Mouse (Mus musculus): ENCODE results near the gene Gm10663. TPM values are rescaled to one million over a fixed set of nuclear protein-coding genes. Genes with fewer than 3 reads are reported as not detected.

Gm10663 gene
- polyA plus RNA-seq, 1 experiment = not detected

- Histone ChIP-seq H3K4me1 (ENCODE audit: control insufficient read depth, insufficient read depth, low read length) (no peaks in the 10 kb centered on the region), H3K27ac (ENCODE audit: insufficient read depth, low read depth, low read length) (no peak overlapping the region), H3K4me3 (ENCODE audit: insufficient read depth, low read length) (no peak overlapping the region)
- TF ChIP-seq POLR2A (IDR thresholded peaks at IDR 0.05; ENCODE audit: borderline replicate concordance, low read depth, low read length) (no peak), CTCF (IDR thresholded peaks at IDR 0.05; ENCODE audit: low read depth, low read length) (no peak)
Observed at GRCm38 (mm10) chr8:65070996-65071395, 3.8 kb upstream of the Gm10663 start.

GRCm38 (mm10) chr8:65080731-65081130, 5.9 kb downstream of the Gm10663 start:
- TF ChIP-seq CTCF (IDR thresholded peaks at IDR 0.05; ENCODE audit: low read depth, low read length) = no peak
- no peak for TF ChIP-seq POLR2A (IDR thresholded peaks at IDR 0.05; ENCODE audit: borderline replicate concordance, low read depth, low read length)
- Histone ChIP-seq H3K27ac (ENCODE audit: insufficient read depth, low read depth, low read length) (no peak overlapping the region), H3K4me1 (ENCODE audit: control insufficient read depth, insufficient read depth, low read length) (no peaks in the 10 kb centered on the region), H3K4me3 (ENCODE audit: insufficient read depth, low read length) (no peak overlapping the region)

- Histone ChIP-seq H3K4me3 (ENCODE audit: insufficient read depth, low read length) (no peak overlapping the region), H3K27ac (ENCODE audit: insufficient read depth, low read depth, low read length) (no peak overlapping the region), H3K4me1 (ENCODE audit: control insufficient read depth, insufficient read depth, low read length) (no peaks in the 10 kb centered on the region)
- TF ChIP-seq POLR2A (IDR thresholded peaks at IDR 0.05; ENCODE audit: borderline replicate concordance, low read depth, low read length) (no peak), CTCF (IDR thresholded peaks at IDR 0.05; ENCODE audit: low read depth, low read length) (no peak)
Observed at GRCm38 (mm10) chr8:65085680-65086079, 10.8 kb downstream of the Gm10663 start.

GRCm38 (mm10) chr8:65087711-65088110, 12.9 kb downstream of the Gm10663 start:
- Histone ChIP-seq H3K27ac (ENCODE audit: insufficient read depth, low read depth, low read length) (no peak overlapping the region), H3K4me1 (ENCODE audit: control insufficient read depth, insufficient read depth, low read length) (no peaks in the 10 kb centered on the region), H3K4me3 (ENCODE audit: insufficient read depth, low read length) (no peak overlapping the region)
- TF ChIP-seq CTCF (IDR thresholded peaks at IDR 0.05; ENCODE audit: low read depth, low read length) = no peak

GRCm38 (mm10) chr8:65088120-65088519, 13.3 kb downstream of the Gm10663 start:
- Histone ChIP-seq H3K4me1 (ENCODE audit: control insufficient read depth, insufficient read depth, low read length) (no peaks in the 10 kb centered on the region), H3K27ac (ENCODE audit: insufficient read depth, low read depth, low read length) (no peak overlapping the region), H3K4me3 (ENCODE audit: insufficient read depth, low read length) (no peak overlapping the region)
- no peak for TF ChIP-seq POLR2A (IDR thresholded peaks at IDR 0.05; ENCODE audit: borderline replicate concordance, low read depth, low read length)
- TF ChIP-seq CTCF (IDR thresholded peaks at IDR 0.05; ENCODE audit: low read depth, low read length) = no peak

- Histone ChIP-seq H3K4me1 (ENCODE audit: control insufficient read depth, insufficient read depth, low read length) (no peaks in the 10 kb centered on the region), H3K4me3 (ENCODE audit: insufficient read depth, low read length) (no peak overlapping the region), H3K27ac (ENCODE audit: insufficient read depth, low read depth, low read length) (no peak overlapping the region)
- TF ChIP-seq CTCF (IDR thresholded peaks at IDR 0.05; ENCODE audit: low read depth, low read length) = no peak
- TF ChIP-seq POLR2A (IDR thresholded peaks at IDR 0.05; ENCODE audit: borderline replicate concordance, low read depth, low read length) = no peak
Observed at GRCm38 (mm10) chr8:65089781-65090180, 14.9 kb downstream of the Gm10663 start.

GRCm38 (mm10) chr8:65097760-65098415, 23.1 kb downstream of the Gm10663 start:
- no peak for TF ChIP-seq CTCF (IDR thresholded peaks at IDR 0.05; ENCODE audit: low read depth, low read length)
- no peak overlapping the region for H3K27ac ChIP-seq (ENCODE audit: insufficient read depth, low read depth, low read length)
- H3K4me3 ChIP-seq (ENCODE audit: insufficient read depth, low read length) = no peak overlapping the region
- no peaks in the 10 kb centered on the region for H3K4me1 ChIP-seq (ENCODE audit: control insufficient read depth, insufficient read depth, low read length)

GRCm38 (mm10) chr8:65099735-65100134, 24.9 kb downstream of the Gm10663 start:
- H3K4me1 ChIP-seq (ENCODE audit: control insufficient read depth, insufficient read depth, low read length) = no peaks in the 10 kb centered on the region
- H3K27ac ChIP-seq (ENCODE audit: insufficient read depth, low read depth, low read length) = no peak overlapping the region
- H3K4me3 ChIP-seq (ENCODE audit: insufficient read depth, low read length) = no peak overlapping the region
- no peak for TF ChIP-seq CTCF (IDR thresholded peaks at IDR 0.05; ENCODE audit: low read depth, low read length)
- TF ChIP-seq POLR2A (IDR thresholded peaks at IDR 0.05; ENCODE audit: borderline replicate concordance, low read depth, low read length) = no peak

GRCm38 (mm10) chr8:65103632-65104031, 28.8 kb downstream of the Gm10663 start:
- no peak for TF ChIP-seq POLR2A (IDR thresholded peaks at IDR 0.05; ENCODE audit: borderline replicate concordance, low read depth, low read length)
- H3K27ac ChIP-seq (ENCODE audit: insufficient read depth, low read depth, low read length) = no peak overlapping the region
- H3K4me3 ChIP-seq (ENCODE audit: insufficient read depth, low read length) = no peak overlapping the region
- H3K4me1 ChIP-seq (ENCODE audit: control insufficient read depth, insufficient read depth, low read length) = no peaks in the 10 kb centered on the region

- no peaks in the 10 kb centered on the region for H3K4me1 ChIP-seq (ENCODE audit: control insufficient read depth, insufficient read depth, low read length)
- no peak overlapping the region for H3K27ac ChIP-seq (ENCODE audit: insufficient read depth, low read depth, low read length)
- no peak overlapping the region for H3K4me3 ChIP-seq (ENCODE audit: insufficient read depth, low read length)
- TF ChIP-seq POLR2A (IDR thresholded peaks at IDR 0.05; ENCODE audit: borderline replicate concordance, low read depth, low read length) (no peak), CTCF (IDR thresholded peaks at IDR 0.05; ENCODE audit: low read depth, low read length) (no peak)
Observed at GRCm38 (mm10) chr8:65104041-65104440, 29.2 kb downstream of the Gm10663 start.

Measured in bone marrow macrophage, adult 2 months (primary cell).